Mouse (Mus musculus): Measurements from ENCODE around the gene Crebbp.

Gene Crebbp

DNA sequence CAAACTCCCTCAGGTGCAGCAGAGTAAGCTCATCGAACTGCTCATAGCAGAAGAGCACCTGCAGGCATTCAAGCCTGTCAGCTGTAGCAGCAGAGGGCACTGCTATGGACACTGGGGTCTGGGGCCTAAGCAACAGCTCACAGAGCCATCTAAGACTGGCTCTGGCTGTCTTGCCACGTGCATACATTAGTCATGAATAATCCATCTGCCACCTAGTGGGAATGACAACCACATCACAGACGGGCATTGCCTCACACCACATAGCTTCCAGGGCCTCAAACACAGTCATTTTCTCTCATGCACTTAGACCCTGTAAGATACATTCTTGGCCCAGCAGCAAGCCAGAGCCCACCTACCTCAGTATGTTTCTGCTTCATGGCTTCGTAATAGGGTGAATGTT, 168.3 kb downstream of the Crebbp start:
- no peak for DNase-seq (ENCODE audit: low spot score)

DNA sequence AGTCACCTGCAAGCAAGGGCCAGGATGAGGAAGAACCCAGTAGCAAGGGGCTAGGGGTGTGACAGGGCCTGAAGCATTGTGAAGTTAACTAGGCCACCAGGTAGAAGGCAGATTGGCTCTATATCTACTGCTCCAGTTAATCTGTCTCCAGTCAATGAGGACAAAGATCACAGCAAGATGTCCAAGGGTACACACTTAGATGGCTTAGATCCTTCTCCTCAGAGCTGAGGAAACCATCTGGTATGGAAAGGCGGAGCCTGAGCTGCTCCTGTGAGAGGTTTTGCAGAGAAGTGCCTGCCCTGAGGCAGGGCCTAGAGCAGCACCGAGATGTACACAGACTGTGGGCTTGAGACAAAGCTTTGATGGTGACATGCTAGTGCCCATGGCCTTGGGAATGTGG, 169.7 kb downstream of the Crebbp start:
- DNase-seq (ENCODE audit: low spot score), result no peak

DNA sequence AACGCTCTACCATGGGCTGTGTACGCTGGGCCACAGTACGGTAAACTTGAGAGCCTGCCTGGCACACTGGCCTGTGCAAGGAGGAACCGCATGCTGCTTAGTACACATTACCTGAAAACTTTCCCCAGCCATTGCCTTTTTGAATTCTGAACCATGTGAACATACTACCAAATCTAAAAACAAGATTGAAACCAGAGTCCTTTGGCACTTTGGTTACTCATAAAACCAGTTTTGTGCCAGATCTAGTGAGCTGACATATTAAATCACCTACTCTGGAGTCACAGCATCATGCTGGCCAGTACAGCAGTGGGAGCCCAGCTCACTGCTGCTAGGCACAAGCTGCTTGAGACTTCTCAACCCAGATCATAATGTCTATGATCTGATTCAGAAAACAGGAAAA, 172.2 kb downstream of the Crebbp start:
- no peak for DNase-seq (ENCODE audit: low spot score)

DNA sequence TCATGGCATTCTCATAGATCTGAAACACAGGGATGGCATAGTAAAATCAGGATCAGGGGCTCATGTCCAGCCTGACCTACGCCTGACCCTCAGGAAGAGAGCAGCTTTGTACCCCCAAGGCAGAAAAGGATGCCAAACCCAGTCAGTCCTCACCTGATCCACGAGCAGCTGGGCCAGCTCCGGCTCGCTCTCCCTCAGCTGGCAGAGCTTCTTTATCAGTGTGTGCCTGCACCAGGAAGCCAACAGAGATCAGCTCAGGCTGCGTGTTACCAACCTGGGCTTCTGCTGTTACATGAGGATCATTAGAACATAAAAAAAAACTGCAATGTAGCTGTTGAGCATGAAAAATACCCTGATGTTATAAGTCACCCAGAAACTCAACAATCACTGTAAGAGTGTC, 173.6 kb downstream of the Crebbp start:
- DNase-seq (ENCODE audit: low spot score), result no peak

DNA sequence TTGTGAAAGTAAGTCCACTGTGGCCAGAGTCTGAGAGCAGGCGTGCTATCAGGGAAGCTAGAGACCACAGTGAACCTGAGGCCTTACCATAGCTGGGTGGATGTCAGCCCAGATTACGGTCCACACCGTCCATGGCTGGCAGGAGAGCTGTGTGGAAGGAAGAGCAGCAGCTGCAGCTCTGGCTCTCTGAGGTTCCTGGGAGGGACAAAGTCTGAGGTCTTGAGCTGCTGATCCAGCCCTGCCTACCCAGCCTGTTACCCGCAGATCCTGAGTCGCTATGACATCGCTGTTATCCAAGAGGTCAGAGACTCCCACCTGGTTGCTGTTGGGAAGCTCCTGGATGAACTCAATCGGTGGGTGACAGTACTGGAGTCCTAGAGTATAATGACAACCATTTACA, 176.1 kb downstream of the Crebbp start:
- DNase-seq (ENCODE audit: low spot score), result no peak

DNA sequence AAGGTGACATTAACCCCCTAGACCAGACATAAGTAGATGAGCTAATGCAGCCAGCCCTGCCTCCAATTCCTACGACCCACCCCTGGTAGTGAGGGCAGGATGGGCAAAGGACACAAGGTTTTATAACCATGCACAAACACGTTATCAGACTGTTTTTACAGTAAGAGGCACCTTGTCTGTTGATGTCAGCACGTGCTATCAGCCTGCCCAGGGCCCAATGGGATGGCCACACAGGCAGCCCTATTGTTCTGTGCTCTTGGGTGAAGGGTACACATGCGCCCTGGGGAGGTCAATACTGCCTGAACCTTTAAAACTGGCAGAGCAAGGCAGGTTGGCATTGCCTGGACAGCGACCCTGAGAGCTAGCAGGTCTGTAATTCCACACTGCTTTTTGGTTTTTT, 177.0 kb downstream of the Crebbp start, which contains the start of gene Dnase1:
TSS of gene Dnase1 (plus strand) at position 136 of the 400 bp plus-strand sequence.
- no peak for DNase-seq (ENCODE audit: low spot score)

DNA sequence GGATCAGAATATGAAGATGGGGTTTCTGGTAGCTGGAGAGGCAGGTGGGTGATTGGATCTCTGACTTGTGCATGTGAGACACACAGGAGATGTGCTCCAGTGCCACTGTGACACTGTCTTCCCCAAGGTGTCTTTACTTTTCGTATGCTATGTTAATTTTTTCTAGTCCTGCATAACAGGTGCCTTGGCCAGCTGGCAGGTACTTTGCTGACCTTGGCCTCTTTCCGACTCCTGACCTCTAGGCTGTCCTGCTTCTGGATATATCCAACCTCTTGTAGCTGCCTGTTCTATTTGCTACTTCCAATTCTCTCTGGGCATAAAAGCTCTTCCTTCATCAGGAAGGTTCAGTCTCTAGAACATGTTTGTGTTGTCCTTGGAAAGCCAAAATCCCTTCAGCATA, 178.2 kb downstream of the Crebbp start:
- DNase-seq (ENCODE audit: low spot score), result no peak

DNA sequence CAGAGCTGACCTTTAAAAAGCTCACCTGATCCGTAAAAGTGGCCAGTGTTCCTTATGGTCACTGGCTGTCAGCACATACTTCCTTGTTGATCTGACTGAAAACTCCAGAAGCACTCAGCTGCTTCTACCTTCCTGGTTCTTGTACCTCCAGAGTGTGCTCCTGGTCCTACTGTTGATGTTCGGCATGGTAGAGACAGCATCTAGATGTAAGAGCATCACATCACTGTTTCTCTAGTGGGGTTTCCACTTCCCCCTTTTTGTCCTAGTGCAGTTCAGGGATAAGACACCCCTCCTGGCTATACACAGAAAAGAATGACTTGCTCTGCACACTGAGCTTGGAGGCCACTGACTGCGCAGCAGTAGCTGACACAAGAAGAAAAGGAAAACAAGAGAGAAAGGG, 179.3 kb downstream of the Crebbp start:
- DNase-seq (ENCODE audit: low spot score), result no peak

DNA sequence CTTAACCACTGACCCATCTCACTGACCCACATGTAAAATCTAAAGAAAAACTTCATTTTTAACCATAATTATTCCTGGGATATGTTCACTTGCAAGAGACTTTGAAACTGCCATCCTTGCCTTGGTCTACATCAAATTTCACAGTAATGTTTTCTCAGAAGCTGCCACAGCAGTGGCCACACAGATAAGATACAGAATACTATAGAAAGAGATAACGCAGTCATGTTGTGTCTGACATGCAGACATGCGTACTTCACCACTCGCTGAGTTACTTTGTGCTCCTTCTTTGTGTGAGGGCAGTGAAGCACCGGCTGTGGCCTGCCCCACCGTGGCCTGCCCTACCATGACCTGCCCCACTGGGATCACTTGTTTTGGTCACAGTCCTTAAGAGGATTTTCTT, 179.8 kb downstream of the Crebbp start:
- DNase-seq (ENCODE audit: low spot score), result no peak

DNA sequence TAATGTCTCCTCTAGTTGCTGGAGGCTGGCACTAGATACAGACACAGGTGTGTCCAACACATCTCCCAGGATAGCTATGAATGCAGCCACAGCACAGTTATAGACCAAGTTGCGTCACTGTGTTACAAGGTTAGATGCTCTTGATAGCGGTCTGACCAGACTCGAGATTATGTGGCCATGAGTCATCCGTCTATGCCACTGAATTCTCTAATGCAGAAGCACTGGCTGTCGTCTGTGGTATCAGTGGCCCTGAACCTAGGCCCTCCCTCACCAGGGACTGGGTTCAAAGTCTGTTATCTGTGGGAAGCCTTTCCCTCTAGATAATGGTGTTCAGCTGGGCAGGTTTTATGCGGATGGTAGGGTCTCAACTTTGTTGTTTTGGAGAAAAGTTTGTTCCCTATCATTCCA, 181.5 kb downstream of the Crebbp start:
- DNase-seq (ENCODE audit: low spot score), result no peak

DNA sequence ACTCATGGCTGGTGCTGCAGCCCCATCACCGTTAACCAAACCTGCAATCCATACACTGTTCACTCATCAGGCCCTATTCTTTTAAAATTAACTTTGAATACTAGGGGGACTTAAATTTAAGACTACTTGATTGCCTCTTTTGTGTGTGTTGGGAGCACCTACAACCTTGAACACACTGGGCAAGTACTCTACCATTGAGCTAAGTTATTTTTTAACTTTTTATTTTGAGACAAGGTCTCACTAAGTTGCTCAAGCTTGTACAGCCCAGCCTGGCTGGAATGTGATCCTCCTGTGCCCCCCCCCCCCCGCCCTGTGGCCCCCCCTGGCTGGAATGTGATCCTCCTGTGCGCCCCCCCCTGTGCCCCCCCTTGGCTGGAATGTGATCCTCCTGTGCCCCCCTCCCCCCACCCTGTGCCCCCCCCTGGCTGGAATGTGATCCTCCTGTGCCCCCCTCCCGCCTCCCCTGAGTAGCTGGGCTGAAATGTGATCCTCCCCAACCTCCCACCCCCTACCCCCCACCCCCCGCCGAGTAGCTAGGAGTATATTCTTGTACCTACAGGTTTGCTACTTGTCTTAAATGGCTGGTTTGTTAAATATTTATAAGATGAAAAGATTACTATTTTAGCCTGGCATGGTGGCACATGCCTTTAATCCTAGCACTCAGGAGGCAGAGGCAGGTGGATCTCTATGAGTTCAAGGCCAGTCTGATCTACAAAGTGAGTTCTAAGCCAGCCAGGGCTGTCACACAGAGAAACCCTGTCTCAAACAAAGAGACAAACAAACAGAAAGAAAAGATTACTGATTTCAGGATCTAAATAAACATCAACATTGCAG, 182.1 kb downstream of the Crebbp start:
- no peak for DNase-seq (ENCODE audit: low spot score)

All from urinary bladder, postnatal 14 days (tissue).